Mouse (Mus musculus) heart, embryonic 16.5 days (tissue): ENCODE results near the gene Vmn1r51. TPM values are rescaled to one million over a fixed set of nuclear protein-coding genes. Genes with fewer than 3 reads are reported as not detected.
"Not testable (repeated sequence)": the region's sequence is repeated elsewhere in the genome, so short reads cannot be mapped to it uniquely, and the experiment has no call there.

Experiments
- ATAC-seq: fragments of 200-750 bp; cut with Nextera tagmentation; replicated peaks from 2 replicates; pipeline ENCODE4 v1.8.0; 2017; ENCODE audit warnings: moderate number of reproducible peaks; ENCODE audit not compliant: insufficient read depth, low FRiP score; ENCODE audit errors: extremely low read depth
- H3K27ac ChIP-seq: fragments of 300-500 bp; sonication (generic); 2 replicates; pipeline ENCODE4 v1.5.1; 2014; ENCODE audit warnings: mild to moderate bottlenecking, low read length, control low read depth, moderate library complexity
- H3K27me3 ChIP-seq: fragments of 300-500 bp; sonication (generic); 2 replicates; pipeline ENCODE4 v1.6.1; 2014; ENCODE audit warnings: low read length, mixed read lengths; ENCODE audit not compliant: control insufficient read depth, insufficient read depth
- H3K36me3 ChIP-seq: fragments of 300-500 bp; sonication (generic); 2 replicates; pipeline ENCODE4 v1.6.1; 2014; ENCODE audit not compliant: control insufficient read depth, insufficient read depth
- H3K4me1 ChIP-seq: fragments of 300-500 bp; sonication (generic); 2 replicates; pipeline ENCODE4 v1.6.1; 2014; ENCODE audit warnings: low read length, mixed read lengths; ENCODE audit not compliant: control insufficient read depth, insufficient read depth
- H3K4me2 ChIP-seq: fragments of 300-500 bp; sonication (generic); 2 replicates; pipeline ENCODE4 v1.6.1; 2014; ENCODE audit warnings: low read depth, mild to moderate bottlenecking, control low read depth, low read length
- H3K4me3 ChIP-seq: fragments of 300-500 bp; sonication (generic); 2 replicates; pipeline ENCODE4 v1.5.1; 2014; ENCODE audit warnings: mild to moderate bottlenecking, control low read depth, low read length
- H3K9ac ChIP-seq: fragments of 300-500 bp; sonication (generic); 2 replicates; pipeline ENCODE4 v1.6.1; 2014; ENCODE audit warnings: low read length, control low read depth
- H3K9me3 ChIP-seq: fragments of 300-500 bp; sonication (generic); replicated peaks from 2 replicates; pipeline ENCODE4 v1.6.1; 2016; ENCODE audit warnings: low read length; ENCODE audit not compliant: control insufficient read depth
- WGBS: fragments of 180-500 bp; shearing (Covaris S2); extraction: QIAGEN DNeasy Blood & Tissue Kit; methylation state at CpG from one replicate; pipeline ENCODE4 v1.1.7; 2014; 5-methylcytosine and 5-hydroxymethylcytosine counted together
- polyA plus RNA-seq: library from polyadenylated mRNA; unstranded; fragments of >200 nt; fragmentation: Nextera tagmentation; extraction: Ambion mirVana; gene quantifications from 2 replicates; pipeline ENCODE4 v1.2.1, GENCODE M21; 2015

The Vmn1r51 gene
- polyA plus RNA-seq: not detected in 2 replicates

- not testable (repeated sequence) for H3K4me1 ChIP-seq, H3K27ac ChIP-seq, H3K9me3 ChIP-seq, H3K4me2 ChIP-seq, H3K4me3 ChIP-seq, H3K36me3 ChIP-seq, H3K27me3 ChIP-seq, H3K9ac ChIP-seq, ATAC-seq
- WGBS: 89% methylated on average over 1 of the region's 1 CpGs
Observed at GRCm38 (mm10) chr6:90122296-90122695, at the start of gene Vmn1r51. TSS of gene Vmn1r51 (plus strand) at chr6:90122596.

DNA sequence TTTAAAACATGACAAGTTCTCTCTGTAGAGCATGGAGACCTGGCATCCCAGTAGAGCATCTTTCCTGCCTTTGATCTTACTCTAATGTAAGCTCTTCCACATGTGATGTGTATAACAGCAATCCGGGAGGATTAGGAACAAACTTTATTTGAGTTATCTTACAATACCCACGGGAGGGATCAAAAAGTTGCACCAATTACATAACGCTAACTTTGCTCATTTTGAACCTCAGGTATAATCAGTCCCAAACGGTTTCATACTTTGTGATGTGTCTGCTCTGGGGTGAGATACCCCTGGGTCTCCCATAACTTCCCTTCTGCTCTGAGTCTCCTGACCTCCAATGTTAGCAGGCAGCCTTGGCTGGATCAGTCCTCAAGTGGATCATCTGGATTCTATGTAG is 44.0 kb upstream of the Vmn1r51 start, which contains the start of gene Vmn1r49:
Gene Vmn1r49 (minus strand): TSS at position 101 of the 400 bp plus-strand sequence.
- H3K36me3 ChIP-seq: no peaks in the 10 kb centered on the region

GRCm38 (mm10) chr6:90100566-90100965 is 21.8 kb upstream of the Vmn1r51 start:
- H3K27me3 ChIP-seq: no peaks in the 10 kb centered on the region
- no peaks in the 10 kb centered on the region for H3K4me1 ChIP-seq
- no peaks in the 10 kb centered on the region for H3K36me3 ChIP-seq
- no peak overlapping the region for H3K4me2 ChIP-seq
- peaks cover 2% of the 10 kb centered on the region; the same call in 1 of the 2 replicates for H3K9me3 ChIP-seq
- no peak overlapping the region for H3K9ac ChIP-seq
- WGBS: 83% methylated on average over 2 of the region's 2 CpGs
- no peak for ATAC-seq
- H3K4me3 ChIP-seq: no peak overlapping the region
- H3K27ac ChIP-seq: no peak overlapping the region

More for the DNA sequence above, 44.0 kb upstream of the Vmn1r51 start, which contains the start of gene Vmn1r49:
- WGBS: 72% methylated on average over 4 of the region's 4 CpGs
- Histone ChIP-seq H3K4me1 (no peaks in the 10 kb centered on the region), H3K4me2 (no peak within 1 kb of the TSS), H3K27ac (no peak within 1 kb of the TSS), H3K27me3 (no peaks in the 10 kb centered on the region), H3K9ac (no peak within 1 kb of the TSS), H3K9me3 (0 out of 2 replicates have a peak, but pooled peaks cover 4% of the 10 kb centered on the region), H3K4me3 (no peak within 1 kb of the TSS)
- no peak for ATAC-seq

DNA sequence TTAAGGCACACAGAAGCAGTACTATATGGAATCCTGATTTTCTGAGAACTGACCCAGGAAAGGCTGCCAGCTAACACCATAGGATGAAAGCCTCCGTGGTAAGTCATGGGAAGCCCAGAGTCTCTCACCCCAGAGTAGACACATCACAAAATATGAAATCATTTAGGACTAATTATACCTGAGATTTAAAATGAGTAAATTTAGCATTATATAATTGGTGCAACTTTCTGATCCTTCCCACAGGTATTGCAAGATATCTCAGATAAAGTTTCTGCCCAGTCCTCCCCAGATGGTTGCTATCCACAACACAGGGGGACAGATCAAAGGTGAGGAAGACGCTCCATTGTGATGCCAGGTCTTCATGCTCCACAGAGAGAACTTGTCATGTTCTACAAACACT is 21.3 kb upstream of the Vmn1r51 start, which contains the start of gene Vmn1r50:
Gene Vmn1r50 (plus strand): TSS at position 301 of the 400 bp plus-strand sequence.
- Histone ChIP-seq H3K4me1 (no peaks in the 10 kb centered on the region), H3K4me3 (no peak within 1 kb of the TSS), H3K9ac (no peak within 1 kb of the TSS), H3K27me3 (no peaks in the 10 kb centered on the region), H3K9me3 (peaks cover 2% of the 10 kb centered on the region; the same call in 1 of the 2 replicates), H3K4me2 (no peak within 1 kb of the TSS), H3K36me3 (no peaks in the 10 kb centered on the region), H3K27ac (no peak within 1 kb of the TSS)
- 46% methylated on average over 2 of the region's 2 CpGs for WGBS
- no peak for ATAC-seq

- Histone ChIP-seq H3K4me3 (no peak overlapping the region), H3K36me3 (no peaks in the 10 kb centered on the region), H3K4me1 (no peaks in the 10 kb centered on the region), H3K27me3 (no peaks in the 10 kb centered on the region), H3K9me3 (no peaks in the 10 kb centered on the region), H3K4me2 (no peak overlapping the region), H3K27ac (no peak overlapping the region), H3K9ac (no peak overlapping the region)
- ATAC-seq: no peak
- 69% methylated on average over 3 of the region's 3 CpGs for WGBS
Observed at GRCm38 (mm10) chr6:90160139-90160538, 37.7 kb downstream of the Vmn1r51 start.

GRCm38 (mm10) chr6:90174508-90174907 is 52.1 kb downstream of the Vmn1r51 start, which contains the start of gene Vmn1r52:
TSS of gene Vmn1r52 (plus strand) at chr6:90174808.
- Histone ChIP-seq H3K27ac (no peak within 1 kb of the TSS), H3K9ac (no peak within 1 kb of the TSS), H3K4me1 (no peaks in the 10 kb centered on the region), H3K36me3 (no peaks in the 10 kb centered on the region), H3K4me2 (no peak within 1 kb of the TSS), H3K9me3 (no peaks in the 10 kb centered on the region), H3K27me3 (no peaks in the 10 kb centered on the region), H3K4me3 (no peak within 1 kb of the TSS)
- ATAC-seq: no peak
- 48% methylated on average over 2 of the region's 2 CpGs for WGBS

Other genes starting within 250 kb of the Vmn1r51 start
- gene Vmn1r42, start 246.2 kb upstream of the Vmn1r51 start, polyA plus RNA-seq: not detected in 2 replicates
- not detected in 2 replicates for gene Vmn1r43, start 246.2 kb upstream of the Vmn1r51 start, polyA plus RNA-seq
- not detected in 2 replicates for gene Vmn1r44, start 238.9 kb upstream of the Vmn1r51 start, polyA plus RNA-seq
- gene Vmn1r45, start 182.0 kb upstream of the Vmn1r51 start, polyA plus RNA-seq: not detected in 2 replicates
- not detected in 2 replicates for gene Vmn1r46, start 153.3 kb upstream of the Vmn1r51 start, polyA plus RNA-seq
- gene Vmn1r47, start 106.4 kb upstream of the Vmn1r51 start, polyA plus RNA-seq: not detected in 2 replicates
- gene Vmn1r48, start 85.8 kb upstream of the Vmn1r51 start, polyA plus RNA-seq: not detected in 2 replicates
- gene Vmn1r49, start 44.1 kb upstream of the Vmn1r51 start, polyA plus RNA-seq: not detected in 2 replicates
- gene Vmn1r50, start 21.2 kb upstream of the Vmn1r51 start, polyA plus RNA-seq: not detected in 2 replicates
- gene Vmn1r52, start 52.2 kb downstream of the Vmn1r51 start, polyA plus RNA-seq: not detected in 2 replicates
- not detected in 2 replicates for gene V1ra8, start 80.2 kb downstream of the Vmn1r51 start, polyA plus RNA-seq
- gene Vmn1r53, start 101.8 kb downstream of the Vmn1r51 start, polyA plus RNA-seq: not detected in 2 replicates
- not detected in 2 replicates for gene Vmn1r54, start 123.7 kb downstream of the Vmn1r51 start, polyA plus RNA-seq
- not detected in 2 replicates for gene BC048671, start 178.6 kb downstream of the Vmn1r51 start, polyA plus RNA-seq
- not detected in 2 replicates for gene Chst13, start 202.6 kb downstream of the Vmn1r51 start, polyA plus RNA-seq
- gene Uroc1, start 210.7 kb downstream of the Vmn1r51 start, polyA plus RNA-seq: 0.11 TPM in 1 of 2 replicates, not detected in the other
- 6.2 and 6.3 TPM in 2 replicates for gene Zxdc, start 246.9 kb downstream of the Vmn1r51 start, polyA plus RNA-seq